Mouse (Mus musculus) limb, embryonic 13.5 days (tissue): ENCODE measurements around the gene Rpl7l1. TPM values are rescaled to one million over a fixed set of nuclear protein-coding genes. Genes with fewer than 3 reads are reported as not detected.

Source experiments
- ATAC-seq: fragments of 200-750 bp; cut with Nextera tagmentation; 2 replicates; pipeline ENCODE4 v1.8.0; 2017; ENCODE audit warnings: low read depth, moderate number of reproducible peaks, moderate TSS enrichment; ENCODE audit not compliant: low FRiP score
- H3K27ac ChIP-seq: fragments of 300-500 bp; sonication (generic); 2 replicates; pipeline ENCODE4 v1.5.1; 2015; ENCODE audit warnings: inconsistent platforms, mild to moderate bottlenecking, moderate library complexity
- H3K27me3 ChIP-seq: fragments of 300-500 bp; sonication (generic); 2 replicates; pipeline ENCODE4 v1.6.1; 2015; ENCODE audit warnings: mild to moderate bottlenecking, inconsistent platforms
- H3K36me3 ChIP-seq: fragments of 300-500 bp; sonication (generic); 2 replicates; pipeline ENCODE4 v1.6.1; 2015; ENCODE audit warnings: inconsistent platforms, mild to moderate bottlenecking, moderate library complexity
- H3K4me1 ChIP-seq: fragments of 300-500 bp; sonication (generic); 2 replicates; pipeline ENCODE4 v1.6.1; 2015; ENCODE audit warnings: inconsistent platforms
- H3K4me2 ChIP-seq: fragments of 300-500 bp; sonication (generic); replicated peaks from 2 replicates; pipeline ENCODE4 v1.6.1; 2015; ENCODE audit warnings: inconsistent platforms, mild to moderate bottlenecking, moderate library complexity
- H3K4me3 ChIP-seq: fragments of 300-500 bp; sonication (generic); 2 replicates; pipeline ENCODE4 v1.5.1; 2015; ENCODE audit warnings: moderate library complexity, mild to moderate bottlenecking, inconsistent platforms
- H3K9ac ChIP-seq: fragments of 300-500 bp; sonication (generic); 2 replicates; pipeline ENCODE4 v1.6.1; 2015; ENCODE audit warnings: mild to moderate bottlenecking, inconsistent platforms
- H3K9me3 ChIP-seq: fragments of 300-500 bp; sonication (generic); 2 replicates; pipeline ENCODE4 v1.6.1; 2016; ENCODE audit warnings: inconsistent platforms
- WGBS: fragments of 180-500 bp; shearing (Covaris S2); methylation state at CpG from one replicate; pipeline ENCODE4 v1.1.7; 2015; 5-methylcytosine and 5-hydroxymethylcytosine counted together
- polyA plus RNA-seq: library from polyadenylated mRNA; unstranded; fragments of >200 nt; fragmentation: Nextera tagmentation; extraction: Ambion mirVana; gene quantifications from 2 replicates; pipeline ENCODE4 v1.2.1, GENCODE M21; 2015

Gene Rpl7l1
- polyA plus RNA-seq = 175 and 176 TPM in 2 replicates

- peak within 1 kb of the TSS; percentile 71 for H3K4me3 ChIP-seq
- H3K27me3 ChIP-seq = no peaks in the 10 kb centered on the region
- peak within 1 kb of the TSS; percentile 72 for H3K4me2 ChIP-seq
These were observed at the start of gene Rpl7l1 for GRCm38 (mm10) chr17:46782341-46783221. TSS of gene Rpl7l1 (minus strand) at chr17:46782672.

GRCm38 (mm10) chr17:46829856-46830535 is 47.5 kb upstream of the Rpl7l1 start:
- no peak overlapping the region for H3K9ac ChIP-seq
- H3K27me3 ChIP-seq = no peaks in the 10 kb centered on the region
- no peak overlapping the region for H3K4me3 ChIP-seq
- no peak overlapping the region for H3K4me2 ChIP-seq
- H3K36me3 ChIP-seq = peaks cover 46% of the 10 kb centered on the region
- 86% methylated on average over 11 of the region's 11 CpGs for WGBS
- H3K9me3 ChIP-seq = no peaks in the 10 kb centered on the region
- H3K4me1 ChIP-seq = peaks cover 9% of the 10 kb centered on the region
- H3K27ac ChIP-seq = no peak overlapping the region
- ATAC-seq = no peak

More at GRCm38 (mm10) chr17:46782341-46783221, at the start of gene Rpl7l1:
- Histone ChIP-seq H3K4me1 (peaks cover 9% of the 10 kb centered on the region), H3K27ac (peak within 1 kb of the TSS; percentile 89), H3K9ac (peak within 1 kb of the TSS; percentile 82), H3K36me3 (peaks cover 34% of the 10 kb centered on the region), H3K9me3 (no peaks in the 10 kb centered on the region)
- WGBS = under 1% methylated on average over 44 of the region's 44 CpGs
- peak; percentile 96 for ATAC-seq

GRCm38 (mm10) chr17:46828935-46829334 is 46.5 kb upstream of the Rpl7l1 start:
- 87% methylated on average over 3 of the region's 3 CpGs for WGBS

GRCm38 (mm10) chr17:46823091-46823490 is 40.6 kb upstream of the Rpl7l1 start:
- no peak overlapping the region for H3K27ac ChIP-seq
- peaks cover 89% of the 10 kb centered on the region for H3K36me3 ChIP-seq
- H3K4me2 ChIP-seq = no peak overlapping the region
- H3K27me3 ChIP-seq = no peaks in the 10 kb centered on the region
- H3K4me3 ChIP-seq = no peak overlapping the region
- H3K9ac ChIP-seq = no peak overlapping the region
- H3K9me3 ChIP-seq = no peaks in the 10 kb centered on the region
- WGBS = 93% methylated on average over 8 of the region's 8 CpGs
- no peaks in the 10 kb centered on the region for H3K4me1 ChIP-seq
- no peak for ATAC-seq

More at GRCm38 (mm10) chr17:46828935-46829334, 46.5 kb upstream of the Rpl7l1 start:
- Histone ChIP-seq H3K4me2 (no peak overlapping the region), H3K9me3 (no peaks in the 10 kb centered on the region), H3K4me1 (peaks cover 9% of the 10 kb centered on the region), H3K27ac (no peak overlapping the region), H3K36me3 (peaks cover 57% of the 10 kb centered on the region), H3K9ac (no peak overlapping the region), H3K4me3 (no peak overlapping the region), H3K27me3 (no peaks in the 10 kb centered on the region)
- ATAC-seq = no peak

- 89% methylated on average over 7 of the region's 7 CpGs for WGBS
- Histone ChIP-seq H3K4me3 (no peak overlapping the region), H3K4me2 (no peak overlapping the region), H3K4me1 (no peaks in the 10 kb centered on the region), H3K9ac (no peak overlapping the region), H3K27me3 (no peaks in the 10 kb centered on the region), H3K27ac (no peak overlapping the region), H3K9me3 (no peaks in the 10 kb centered on the region), H3K36me3 (peaks cover 84% of the 10 kb centered on the region)
- ATAC-seq = no peak
These were observed 38.2 kb upstream of the Rpl7l1 start for GRCm38 (mm10) chr17:46820628-46821027.

GRCm38 (mm10) chr17:46817734-46818158 is 35.3 kb upstream of the Rpl7l1 start:
- WGBS = 77% methylated on average over 12 of the region's 12 CpGs
- Histone ChIP-seq H3K9me3 (no peaks in the 10 kb centered on the region), H3K27ac (no peak overlapping the region), H3K4me2 (no peak overlapping the region), H3K9ac (no peak overlapping the region), H3K27me3 (no peaks in the 10 kb centered on the region), H3K36me3 (peaks cover 73% of the 10 kb centered on the region), H3K4me1 (no peaks in the 10 kb centered on the region), H3K4me3 (no peak overlapping the region)
- ATAC-seq = 0 out of 2 replicates have a peak, but pooled peaks have one; percentile 44

DNA sequence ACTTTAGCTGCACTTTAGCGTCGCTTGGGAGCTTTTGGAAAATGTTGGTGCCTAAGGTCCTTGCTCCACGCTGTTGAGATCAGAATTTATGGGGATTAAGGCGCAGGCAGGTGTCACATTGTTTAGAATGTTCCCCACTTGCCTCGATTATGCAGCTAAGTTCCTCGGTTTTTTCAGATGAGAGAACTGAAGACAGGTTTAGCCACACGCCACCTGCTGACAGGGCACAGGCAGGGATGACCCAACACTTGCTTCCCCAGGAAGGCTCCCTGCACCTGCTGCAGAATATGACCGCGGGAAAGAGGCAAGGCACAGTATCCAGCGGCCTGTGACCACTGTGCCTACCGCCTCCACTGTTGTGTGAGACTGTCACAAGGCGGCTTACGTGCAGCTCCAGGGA is 33.8 kb upstream of the Rpl7l1 start:
- Histone ChIP-seq H3K4me2 (no peak overlapping the region), H3K27ac (no peak overlapping the region), H3K4me1 (no peaks in the 10 kb centered on the region), H3K4me3 (no peak overlapping the region), H3K9ac (no peak overlapping the region), H3K9me3 (no peaks in the 10 kb centered on the region), H3K27me3 (no peaks in the 10 kb centered on the region), H3K36me3 (peaks cover 75% of the 10 kb centered on the region)
- no peak for ATAC-seq
- WGBS = 68% methylated on average over 13 of the region's 13 CpGs

- H3K9ac ChIP-seq = no peak overlapping the region
- peaks cover 73% of the 10 kb centered on the region for H3K36me3 ChIP-seq
- H3K9me3 ChIP-seq = no peaks in the 10 kb centered on the region
- H3K27me3 ChIP-seq = no peaks in the 10 kb centered on the region
- no peak overlapping the region for H3K4me2 ChIP-seq
- H3K4me3 ChIP-seq = no peak overlapping the region
- H3K27ac ChIP-seq = no peak overlapping the region
- no peaks in the 10 kb centered on the region for H3K4me1 ChIP-seq
- ATAC-seq = no peak
- 92% methylated on average over 6 of the region's 6 CpGs for WGBS
These were observed 32.0 kb upstream of the Rpl7l1 start for GRCm38 (mm10) chr17:46814497-46814896.

DNA sequence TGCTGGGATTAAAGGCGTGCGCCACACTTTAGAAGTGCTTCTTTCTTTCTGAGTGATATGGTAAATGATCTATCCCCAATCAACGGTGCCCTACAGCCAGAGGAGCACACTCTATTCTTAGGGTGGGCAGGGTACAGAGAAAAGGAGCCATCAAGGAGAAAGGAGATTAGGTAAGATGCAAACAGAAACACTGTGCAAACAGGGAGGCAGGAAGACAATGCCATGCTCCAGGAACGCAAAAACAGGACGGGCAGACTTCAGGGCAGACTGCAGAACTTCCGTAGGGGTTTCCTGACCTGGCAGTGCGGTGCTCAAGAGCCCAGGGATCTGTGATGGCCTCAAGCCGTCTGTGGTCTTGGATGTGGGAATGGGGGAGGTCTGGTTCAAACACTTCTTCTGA is 31.2 kb upstream of the Rpl7l1 start:
- Histone ChIP-seq H3K4me1 (no peaks in the 10 kb centered on the region), H3K27ac (no peak overlapping the region), H3K36me3 (peaks cover 74% of the 10 kb centered on the region), H3K4me2 (no peak overlapping the region), H3K4me3 (no peak overlapping the region), H3K9ac (no peak overlapping the region), H3K9me3 (no peaks in the 10 kb centered on the region), H3K27me3 (no peaks in the 10 kb centered on the region)
- no peak for ATAC-seq
- 86% methylated on average over 8 of the region's 8 CpGs for WGBS

DNA sequence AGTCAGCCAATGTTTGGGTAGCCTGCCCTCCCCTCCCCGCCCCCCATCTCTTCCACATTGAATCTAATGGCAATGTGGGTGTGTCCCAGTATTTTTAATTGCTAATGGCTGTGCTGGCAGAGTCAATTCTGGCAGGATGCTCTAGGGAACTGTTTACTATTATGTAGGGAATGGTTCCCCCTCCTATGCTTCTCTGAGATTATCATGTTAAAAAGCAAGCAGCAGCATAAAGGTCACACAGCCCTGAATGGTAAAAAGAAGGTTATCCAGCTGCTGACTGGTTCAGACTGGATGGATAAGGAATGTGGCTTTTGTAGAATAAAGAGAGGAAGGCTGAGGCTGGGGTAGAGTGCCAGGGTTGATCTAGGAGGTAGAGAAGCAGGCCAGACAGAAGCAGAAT is 30.0 kb upstream of the Rpl7l1 start:
- H3K9ac ChIP-seq = no peak overlapping the region
- ATAC-seq = no peak
- peaks cover 76% of the 10 kb centered on the region for H3K36me3 ChIP-seq
- H3K4me3 ChIP-seq = no peak overlapping the region
- no peaks in the 10 kb centered on the region for H3K27me3 ChIP-seq
- H3K9me3 ChIP-seq = no peaks in the 10 kb centered on the region
- 83% methylated on average over 1 of the region's 1 CpGs for WGBS
- no peak overlapping the region for H3K27ac ChIP-seq
- no peak overlapping the region for H3K4me2 ChIP-seq
- H3K4me1 ChIP-seq = no peaks in the 10 kb centered on the region

DNA sequence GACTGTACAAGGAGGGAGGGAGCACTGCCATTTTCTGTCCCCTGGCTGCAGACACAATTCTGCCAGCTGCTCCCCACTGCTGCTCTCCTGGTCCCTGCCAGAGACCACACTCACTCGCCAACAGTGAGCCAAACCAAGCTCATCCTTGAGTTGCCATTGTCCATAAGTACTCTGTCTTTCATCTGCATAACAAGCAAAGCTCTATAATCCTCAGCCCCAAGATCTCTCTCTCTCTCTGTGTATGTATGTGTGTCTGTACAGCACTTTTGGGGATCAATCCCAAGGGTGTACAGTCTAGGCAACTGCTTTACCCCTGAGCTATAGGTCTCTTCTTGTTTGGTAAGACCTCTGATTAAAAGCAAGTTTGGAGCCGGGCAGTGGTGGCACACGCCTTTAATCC is 28.2 kb upstream of the Rpl7l1 start:
- Histone ChIP-seq H3K27me3 (no peaks in the 10 kb centered on the region), H3K4me3 (no peak overlapping the region), H3K36me3 (peaks cover 81% of the 10 kb centered on the region), H3K9ac (no peak overlapping the region), H3K27ac (no peak overlapping the region), H3K4me2 (no peak overlapping the region), H3K4me1 (no peaks in the 10 kb centered on the region), H3K9me3 (no peaks in the 10 kb centered on the region)
- no peak for ATAC-seq
- WGBS = 87% methylated on average over 3 of the region's 3 CpGs

GRCm38 (mm10) chr17:46809131-46809830 is 26.8 kb upstream of the Rpl7l1 start:
- H3K4me2 ChIP-seq = no peak overlapping the region
- no peaks in the 10 kb centered on the region for H3K4me1 ChIP-seq
- no peaks in the 10 kb centered on the region for H3K27me3 ChIP-seq
- H3K36me3 ChIP-seq = peaks cover 85% of the 10 kb centered on the region
- H3K4me3 ChIP-seq = no peak overlapping the region
- H3K9me3 ChIP-seq = no peaks in the 10 kb centered on the region
- no peak overlapping the region for H3K9ac ChIP-seq
- 89% methylated on average over 6 of the region's 6 CpGs for WGBS
- no peak for ATAC-seq
- H3K27ac ChIP-seq = no peak overlapping the region
